Comparison of ENCODE assay signal across 8 mouse cellular contexts in genomic region chrX:7188311-7188807, GRCm38 (mm10).
DNase-seq lines count a peak whose midpoint lies in the region; ATAC-seq and TF ChIP-seq lines count a peak whose summit lies in the region.

No protein-coding gene starts in this region.

- peak overlapping the region; percentile 66 for H3K4me3 ChIP-seq in gastrocnemius, adult 2 months
- H3K4me3 ChIP-seq in intestine, postnatal 0 days (ENCODE audit: low read depth, low read length): peak overlapping the region; percentile 37
- peak overlapping the region; percentile 45 for H3K4me3 ChIP-seq in midbrain, embryonic 12.5 days

- peak overlapping the region; percentile 48 for H3K9ac ChIP-seq in intestine, postnatal 0 days (ENCODE audit: low read depth, low read length)
- peak overlapping the region; percentile 56 for H3K9ac ChIP-seq in midbrain, embryonic 12.5 days (replicated peaks)

- no peaks in the 10 kb centered on the region for H3K9me3 ChIP-seq in intestine, postnatal 0 days (ENCODE audit: control insufficient read depth)
- no peaks in the 10 kb centered on the region for H3K9me3 ChIP-seq in midbrain, embryonic 12.5 days

- peaks cover 2% of the 10 kb centered on the region; the same call in 1 of the 2 replicates for H3K36me3 ChIP-seq in intestine, postnatal 0 days (ENCODE audit: control insufficient read depth, insufficient read depth)
- H3K36me3 ChIP-seq in midbrain, embryonic 12.5 days: 0 out of 2 replicates have a peak, but pooled peaks cover 2% of the 10 kb centered on the region

- H3K4me2 ChIP-seq in intestine, postnatal 0 days (replicated peaks; ENCODE audit: low read depth): peak overlapping the region; percentile 62
- H3K4me2 ChIP-seq in midbrain, embryonic 12.5 days (replicated peaks): peak overlapping the region; percentile 50

- H3K27me3 ChIP-seq in intestine, postnatal 0 days (replicated peaks; ENCODE audit: control insufficient read depth, insufficient read depth, low read length): no peaks in the 10 kb centered on the region
- H3K27me3 ChIP-seq in midbrain, embryonic 12.5 days: no peaks in the 10 kb centered on the region

- intact Hi-C loops in gastrocnemius, adult 2 months (cut with DNase I): no loop called here
- intact Hi-C loops in left cerebral cortex, postnatal 4 days (cut with DNase I): loop anchor here (10.0 kb wide), 1 partner anchor 126 kb away; the partner anchor contains the start of gene Clcn5

- WGBS in intestine, postnatal 0 days: 14% methylated on average over 17 of the region's 17 CpGs
- WGBS in midbrain, embryonic 12.5 days: 21% methylated on average over 17 of the region's 17 CpGs

- TF ChIP-seq CTCF in gastrocnemius, adult 2 months (IDR thresholded peaks at IDR 0.05): no peak
- no peak for TF ChIP-seq CTCF in intestine, postnatal 0 days (IDR thresholded peaks at IDR 0.05; ENCODE audit: low read depth)

- ATAC-seq in intestine, postnatal 0 days: peak; percentile 74
- ATAC-seq in midbrain, embryonic 12.5 days (ENCODE audit: low FRiP score, low read depth): peak; percentile 93

- H3K27ac ChIP-seq in gastrocnemius, adult 2 months: peak overlapping the region; percentile 56
- H3K27ac ChIP-seq in intestine, postnatal 0 days (ENCODE audit: low read depth, low read length): peak overlapping the region; percentile 82
- peak overlapping the region; percentile 87 for H3K27ac ChIP-seq in midbrain, embryonic 12.5 days (replicated peaks)

- no peaks in the 10 kb centered on the region for H3K4me1 ChIP-seq in intestine, postnatal 0 days (replicated peaks; ENCODE audit: control insufficient read depth, insufficient read depth, low read length)
- H3K4me1 ChIP-seq in midbrain, embryonic 12.5 days: no peaks in the 10 kb centered on the region

- DNase-seq in gastrocnemius, adult 18-20 months (ENCODE audit: low spot score): peak; percentile 1
- DNase-seq in gastrocnemius, adult 8-10 months (ENCODE audit: low spot score in 2 of 2): no peak
- peak; percentile 59 to 71 for DNase-seq in cerebellum, postnatal 36 days
- DNase-seq in gastrocnemius, adult 2 months: no peak
- DNase-seq in left cerebral cortex, postnatal 4 days: peak; percentile 43
- peak; percentile 41 for DNase-seq in testis, postnatal 10 days (ENCODE audit: low spot score)

Comparison
In these comparisons a context has a peak if more than half of its experiments do, and no peak if none do; other contexts are left out.
1. DNase-seq: peak in gastrocnemius, adult 18-20 months (single experiment), cerebellum, postnatal 36 days (2 of 2), left cerebral cortex, postnatal 4 days (single experiment) and testis, postnatal 10 days (single experiment); none in gastrocnemius, adult 8-10 months (0 of 2) and gastrocnemius, adult 2 months (single experiment).
2. Peak in every context shown above with its lines, with median percentiles within 50 percentile points of each other: H3K27ac ChIP-seq and H3K4me3 ChIP-seq.